Mouse (Mus musculus) left cerebral cortex, adult 11 months (tissue): Measurements from ENCODE around the gene Comt.
A peak's percentile ranks its signal among the peaks of the same experiment; 100 is the strongest.

ENCODE experiments used
- DNase-seq: peaks from one replicate; pipeline ENCODE4 v3.0.0; 2022; ENCODE audit warnings: low spot score

The Comt gene

GRCm38 (mm10) chr16:18426802-18427280, at the start of gene Comt:
Comt (minus strand) TSS chr16:18426852.
- DNase-seq, result no peak

GRCm38 (mm10) chr16:18474021-18474420, 47.4 kb upstream of the Comt start:
- no peak for DNase-seq

- DNase-seq, result no peak
Observed at GRCm38 (mm10) chr16:18472976-18473375, 46.3 kb upstream of the Comt start.

GRCm38 (mm10) chr16:18472416-18472815, 45.8 kb upstream of the Comt start:
- no peak for DNase-seq

GRCm38 (mm10) chr16:18471976-18472375, 45.3 kb upstream of the Comt start:
- no peak for DNase-seq

- DNase-seq, result no peak
Observed at GRCm38 (mm10) chr16:18471381-18471955, 44.8 kb upstream of the Comt start.

GRCm38 (mm10) chr16:18470829-18471228, 44.2 kb upstream of the Comt start:
- DNase-seq, result no peak

- DNase-seq, result no peak
Observed at GRCm38 (mm10) chr16:18464271-18464670, 37.6 kb upstream of the Comt start.

- no peak for DNase-seq
Observed at GRCm38 (mm10) chr16:18462598-18462997, 35.9 kb upstream of the Comt start.

- DNase-seq, result no peak
Observed at GRCm38 (mm10) chr16:18462031-18462430, 35.4 kb upstream of the Comt start.

- no peak for DNase-seq
Observed at GRCm38 (mm10) chr16:18460826-18461225, 34.2 kb upstream of the Comt start.

GRCm38 (mm10) chr16:18459955-18460370, 33.3 kb upstream of the Comt start:
- DNase-seq, result no peak

- no peak for DNase-seq
Observed at GRCm38 (mm10) chr16:18459335-18459954, 32.8 kb upstream of the Comt start.

- no peak for DNase-seq
Observed at GRCm38 (mm10) chr16:18458661-18459060, 32.0 kb upstream of the Comt start.

- DNase-seq, result no peak
Observed at GRCm38 (mm10) chr16:18455407-18455806, 28.8 kb upstream of the Comt start.

- no peak for DNase-seq
Observed at GRCm38 (mm10) chr16:18453846-18454245, 27.2 kb upstream of the Comt start.

- peak; percentile 12 for DNase-seq
Observed at GRCm38 (mm10) chr16:18452361-18452862, 25.8 kb upstream of the Comt start.

- peak; percentile 38 for DNase-seq
Observed at GRCm38 (mm10) chr16:18451486-18452181, 25.0 kb upstream of the Comt start.

GRCm38 (mm10) chr16:18449005-18449404, 22.4 kb upstream of the Comt start:
- no peak for DNase-seq

- DNase-seq, result no peak
Observed at GRCm38 (mm10) chr16:18448104-18448503, 21.5 kb upstream of the Comt start.

GRCm38 (mm10) chr16:18447243-18447642, 20.6 kb upstream of the Comt start:
- no peak for DNase-seq

- DNase-seq, result peak; percentile 93
Observed at GRCm38 (mm10) chr16:18443385-18443841, 16.8 kb upstream of the Comt start.

GRCm38 (mm10) chr16:18436128-18436527, 9.5 kb upstream of the Comt start:
- DNase-seq, result no peak
